Mouse (Mus musculus): ENCODE results near the gene Myt1. TPM values are rescaled to one million over a fixed set of nuclear protein-coding genes. Genes with fewer than 3 reads are reported as not detected.

The Myt1 gene
- polyA plus RNA-seq, 1 experiment from 2014 or later, result 0.19 TPM

DNA sequence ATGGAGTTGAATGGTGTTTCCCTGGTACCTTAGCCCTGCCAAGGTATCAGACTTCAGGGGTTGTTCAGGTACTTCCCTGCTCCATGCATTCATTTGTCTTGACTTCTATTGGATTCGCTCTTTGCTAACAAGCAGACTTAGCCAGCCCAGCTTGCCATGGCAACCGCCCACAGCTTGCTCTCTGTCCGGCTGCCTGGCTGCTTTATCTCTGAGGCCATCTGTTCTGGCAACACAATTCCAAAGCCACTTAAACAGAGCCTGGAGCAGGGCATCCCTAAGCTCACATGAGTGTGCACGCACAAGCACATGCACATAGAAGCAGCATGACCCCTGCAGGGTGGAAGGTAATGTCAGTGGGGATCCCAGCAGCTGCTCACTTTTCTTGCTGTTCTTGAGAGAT lies 4.1 kb upstream of the Myt1 start:
- no peak overlapping the region for H3K4me2 ChIP-seq

DNA sequence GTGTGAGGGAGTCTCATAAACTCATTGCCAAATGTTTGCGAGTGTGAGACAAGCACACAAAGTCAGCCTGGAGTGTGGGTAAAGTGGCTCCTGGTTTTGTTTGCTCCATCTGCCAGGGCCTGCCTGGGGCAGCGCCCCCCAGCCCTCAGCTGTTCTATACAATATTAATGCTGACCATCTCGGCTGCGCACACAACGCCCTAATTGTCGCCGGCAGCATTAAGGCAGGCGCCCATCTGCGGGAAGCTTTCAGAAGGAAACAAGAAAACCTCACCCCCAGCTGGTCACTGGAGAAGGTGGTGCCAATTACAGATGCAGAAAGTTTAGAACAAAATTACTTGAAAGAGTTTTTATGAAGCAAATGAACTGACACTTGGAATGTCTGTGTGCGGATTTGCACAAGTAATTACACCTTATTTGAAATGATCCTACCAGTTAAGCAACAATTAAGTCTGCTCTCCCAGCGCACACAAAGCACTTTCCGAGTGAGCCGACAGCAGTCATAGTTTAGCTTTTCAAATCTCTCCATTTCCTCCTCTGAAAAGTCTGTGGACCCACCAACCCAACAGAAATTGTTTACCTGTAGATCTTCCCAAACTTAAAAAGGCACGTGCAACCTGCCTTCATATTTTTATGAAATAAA lies 875 bp downstream of the Myt1 start:
- Histone ChIP-seq H3K9ac (no peak overlapping the region), H3K27ac (no peak overlapping the region), H3K27me3 (no peaks in the 10 kb centered on the region), H3K4me2 (no peak overlapping the region), H3K9me3 (no peaks in the 10 kb centered on the region), H3K36me3 (no peaks in the 10 kb centered on the region), H3K4me3 (no peak overlapping the region), H3K4me1 (no peaks in the 10 kb centered on the region)
- no peak for ATAC-seq (ENCODE audit: borderline replicate concordance, extremely low read depth, low FRiP score, low TSS enrichment)
- 37% methylated on average over 14 of the region's 14 CpGs for WGBS

More for the DNA sequence above, 4.1 kb upstream of the Myt1 start:
- Histone ChIP-seq H3K27ac (no peak overlapping the region), H3K4me1 (no peaks in the 10 kb centered on the region), H3K9ac (no peak overlapping the region), H3K9me3 (no peaks in the 10 kb centered on the region), H3K27me3 (no peaks in the 10 kb centered on the region), H3K36me3 (no peaks in the 10 kb centered on the region), H3K4me3 (no peak overlapping the region)
- WGBS, result 20% methylated on average over 4 of the region's 4 CpGs
- no peak for ATAC-seq (ENCODE audit: borderline replicate concordance, extremely low read depth, low FRiP score, low TSS enrichment)

DNA sequence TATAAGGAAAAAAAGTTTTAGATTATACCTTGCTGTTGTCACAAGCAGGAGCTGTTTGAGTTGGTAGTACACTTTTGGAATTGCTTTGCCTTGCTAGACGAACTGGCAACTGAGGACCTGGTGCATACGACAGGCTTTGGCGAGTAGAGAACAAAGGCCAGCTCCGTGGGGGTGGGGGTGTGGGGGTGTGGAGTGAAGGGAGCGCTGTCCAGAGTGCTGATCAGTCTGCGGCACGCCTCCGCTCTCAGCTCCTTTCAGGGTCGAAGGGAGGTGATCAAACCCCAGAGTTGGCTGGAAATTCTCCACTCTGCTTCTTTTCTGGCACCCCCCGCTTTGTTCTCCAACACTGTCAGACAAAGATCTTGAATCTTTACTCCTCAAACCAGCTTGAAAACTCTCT lies 1.5 kb downstream of the Myt1 start:
- Histone ChIP-seq H3K27me3 (no peaks in the 10 kb centered on the region), H3K36me3 (no peaks in the 10 kb centered on the region), H3K4me2 (no peak overlapping the region), H3K9ac (no peak overlapping the region), H3K9me3 (no peaks in the 10 kb centered on the region), H3K4me1 (no peaks in the 10 kb centered on the region), H3K4me3 (no peak overlapping the region), H3K27ac (no peak overlapping the region)
- 2% methylated on average over 10 of the region's 10 CpGs for WGBS
- no peak for ATAC-seq (ENCODE audit: borderline replicate concordance, extremely low read depth, low FRiP score, low TSS enrichment)

DNA sequence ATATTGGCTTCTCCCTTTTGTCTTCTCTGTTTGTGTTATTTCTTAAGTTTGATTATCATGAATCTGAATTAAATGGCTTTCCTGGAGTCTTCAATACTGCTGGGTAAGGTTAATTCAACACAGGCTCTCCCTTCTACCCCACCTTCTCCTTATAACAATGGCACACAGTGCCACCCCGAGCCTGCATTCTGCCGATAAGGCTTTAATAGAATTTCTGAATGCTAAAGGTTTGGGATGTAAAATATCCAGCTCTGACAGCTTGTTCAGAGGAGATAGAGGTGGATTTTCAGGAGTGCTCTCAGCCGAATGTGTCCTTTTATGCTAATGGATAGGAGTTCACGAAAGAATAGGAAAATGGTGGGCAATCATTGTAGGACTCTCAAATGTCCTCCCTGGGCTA lies 2.1 kb downstream of the Myt1 start:
- Histone ChIP-seq H3K36me3 (no peaks in the 10 kb centered on the region), H3K27ac (no peak overlapping the region), H3K4me1 (no peaks in the 10 kb centered on the region), H3K9ac (no peak overlapping the region), H3K9me3 (no peaks in the 10 kb centered on the region), H3K27me3 (no peaks in the 10 kb centered on the region), H3K4me3 (no peak overlapping the region), H3K4me2 (no peak overlapping the region)
- WGBS, result 76% methylated on average over 4 of the region's 4 CpGs
- no peak for ATAC-seq (ENCODE audit: borderline replicate concordance, extremely low read depth, low FRiP score, low TSS enrichment)

DNA sequence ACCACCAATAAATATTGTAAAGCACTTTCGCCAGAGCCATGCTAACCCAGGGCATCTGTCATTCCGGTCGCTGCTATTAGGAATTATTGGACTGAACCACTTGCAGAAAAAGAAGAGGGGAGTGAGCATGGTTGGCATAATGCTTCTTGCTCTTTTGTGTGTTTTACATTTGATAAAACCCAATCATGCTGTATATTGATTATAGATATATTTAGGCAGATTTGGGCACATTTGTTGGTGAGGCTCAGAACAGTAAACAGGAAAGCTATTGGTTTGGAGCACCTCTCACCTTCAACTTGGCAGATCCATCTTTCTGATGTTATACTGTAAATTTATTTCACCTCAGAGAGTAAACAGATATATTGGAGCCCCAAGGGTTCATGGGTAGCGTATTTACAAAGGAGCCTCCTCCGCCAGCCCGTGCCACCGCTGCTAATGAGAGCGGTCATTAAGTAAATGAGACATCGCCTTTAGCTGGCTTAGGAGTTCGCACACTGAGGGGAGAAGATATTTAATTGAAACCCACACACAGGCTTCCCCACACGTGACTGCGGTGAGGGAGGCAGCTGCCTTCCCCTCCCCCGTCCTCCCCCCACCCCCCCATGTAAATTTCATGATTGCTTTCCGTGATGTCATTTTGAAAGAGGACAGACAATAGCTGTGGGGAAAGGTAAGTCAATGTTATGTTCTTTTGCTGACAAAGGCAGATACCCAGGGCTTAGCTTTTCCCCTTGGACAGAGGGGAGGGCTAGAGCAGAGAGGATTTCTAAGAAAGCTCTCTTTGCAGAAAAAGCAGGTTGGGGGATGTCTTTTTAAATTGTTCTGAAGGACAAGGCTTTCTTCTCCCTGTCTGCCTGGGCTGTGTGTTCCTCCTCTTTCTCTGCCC lies 3.8 kb downstream of the Myt1 start:
- H3K4me1 ChIP-seq, result no peaks in the 10 kb centered on the region
- no peak for ATAC-seq (ENCODE audit: borderline replicate concordance, extremely low read depth, low FRiP score, low TSS enrichment)
- H3K9ac ChIP-seq, result no peak overlapping the region
- no peak overlapping the region for H3K4me3 ChIP-seq
- H3K36me3 ChIP-seq, result no peaks in the 10 kb centered on the region
- H3K9me3 ChIP-seq, result no peaks in the 10 kb centered on the region
- no peaks in the 10 kb centered on the region for H3K27me3 ChIP-seq
- no peak overlapping the region for H3K27ac ChIP-seq
- 50% methylated on average over 14 of the region's 14 CpGs for WGBS
- H3K4me2 ChIP-seq, result no peak overlapping the region

DNA sequence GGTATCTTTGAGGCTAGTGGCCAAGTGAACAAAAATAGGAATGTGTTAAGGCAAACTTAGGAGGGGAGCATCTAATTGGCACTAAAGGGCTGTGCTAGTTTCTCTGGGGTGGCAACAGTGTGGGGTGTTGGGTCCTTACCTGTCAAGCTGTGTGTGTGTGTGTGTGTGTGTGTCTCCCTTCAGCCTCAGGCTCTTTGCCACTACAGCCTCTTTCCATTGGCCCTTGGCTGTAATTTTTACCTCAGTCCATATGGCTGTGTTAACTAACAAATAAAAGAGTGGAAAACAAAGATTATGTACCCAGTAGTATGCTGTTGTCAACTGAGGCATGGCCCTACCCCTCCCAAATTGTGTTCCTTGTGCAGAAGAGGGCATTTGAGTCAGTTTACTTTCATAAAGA lies 5.3 kb downstream of the Myt1 start:
- no peak overlapping the region for H3K27ac ChIP-seq
- H3K9me3 ChIP-seq, result no peaks in the 10 kb centered on the region
- H3K9ac ChIP-seq, result no peak overlapping the region
- no peak overlapping the region for H3K4me3 ChIP-seq
- no peak for ATAC-seq (ENCODE audit: borderline replicate concordance, extremely low read depth, low FRiP score, low TSS enrichment)
- H3K27me3 ChIP-seq, result no peaks in the 10 kb centered on the region
- H3K36me3 ChIP-seq, result no peaks in the 10 kb centered on the region
- H3K4me1 ChIP-seq, result no peaks in the 10 kb centered on the region
- no peak overlapping the region for H3K4me2 ChIP-seq

- no peak for ATAC-seq (ENCODE audit: borderline replicate concordance, extremely low read depth, low FRiP score, low TSS enrichment)
- no peak overlapping the region for H3K9ac ChIP-seq
- H3K27ac ChIP-seq, result no peak overlapping the region
- 81% methylated on average over 2 of the region's 2 CpGs for WGBS
- no peaks in the 10 kb centered on the region for H3K9me3 ChIP-seq
- H3K4me2 ChIP-seq, result no peak overlapping the region
- no peak overlapping the region for H3K4me3 ChIP-seq
- H3K4me1 ChIP-seq, result no peaks in the 10 kb centered on the region
- no peaks in the 10 kb centered on the region for H3K27me3 ChIP-seq
- H3K36me3 ChIP-seq, result no peaks in the 10 kb centered on the region
Measured at GRCm38 (mm10) chr2:181769397-181769796, 6.3 kb downstream of the Myt1 start.

GRCm38 (mm10) chr2:181773203-181773602 lies 10.1 kb downstream of the Myt1 start:
- Histone ChIP-seq H3K36me3 (no peaks in the 10 kb centered on the region), H3K9ac (no peak overlapping the region), H3K27me3 (no peaks in the 10 kb centered on the region), H3K27ac (no peak overlapping the region), H3K9me3 (no peaks in the 10 kb centered on the region), H3K4me3 (no peak overlapping the region), H3K4me1 (no peaks in the 10 kb centered on the region), H3K4me2 (no peak overlapping the region)
- no peak for ATAC-seq (ENCODE audit: borderline replicate concordance, extremely low read depth, low FRiP score, low TSS enrichment)
- WGBS, result 71% methylated on average over 2 of the region's 2 CpGs

GRCm38 (mm10) chr2:181775786-181776185 lies 12.7 kb downstream of the Myt1 start:
- Histone ChIP-seq H3K4me1 (no peaks in the 10 kb centered on the region), H3K9me3 (no peaks in the 10 kb centered on the region), H3K27me3 (no peaks in the 10 kb centered on the region), H3K4me2 (no peak overlapping the region), H3K27ac (no peak overlapping the region), H3K9ac (no peak overlapping the region), H3K36me3 (no peaks in the 10 kb centered on the region), H3K4me3 (no peak overlapping the region)
- ATAC-seq (ENCODE audit: borderline replicate concordance, extremely low read depth, low FRiP score, low TSS enrichment), result no peak
- WGBS, result 80% methylated on average over 1 of the region's 1 CpGs

DNA sequence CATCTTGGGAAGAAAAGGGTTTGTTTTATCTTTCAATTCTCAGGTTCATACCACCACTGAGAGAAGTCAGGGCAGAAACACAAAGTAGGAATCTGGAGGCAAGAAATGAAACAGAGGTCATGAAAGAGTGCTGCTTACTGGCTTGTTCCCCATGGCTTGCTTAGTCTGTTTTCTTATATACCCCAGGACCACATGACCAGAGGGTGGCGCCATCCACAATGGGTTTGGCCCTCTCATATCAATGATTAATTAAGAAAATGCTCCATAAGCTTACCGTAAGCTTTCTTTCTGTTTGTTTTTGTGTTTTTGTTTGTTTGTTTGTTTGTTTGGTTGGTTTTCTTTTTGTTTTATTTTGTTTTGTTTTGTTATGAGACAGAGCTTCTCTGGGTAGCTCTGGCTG lies 14.6 kb downstream of the Myt1 start:
- H3K9ac ChIP-seq, result no peak overlapping the region
- H3K4me1 ChIP-seq, result no peaks in the 10 kb centered on the region
- no peak overlapping the region for H3K27ac ChIP-seq
- H3K4me3 ChIP-seq, result no peak overlapping the region
- H3K36me3 ChIP-seq, result no peaks in the 10 kb centered on the region
- H3K4me2 ChIP-seq, result no peak overlapping the region
- ATAC-seq (ENCODE audit: borderline replicate concordance, extremely low read depth, low FRiP score, low TSS enrichment), result no peak
- WGBS, result 44% methylated on average over 2 of the region's 2 CpGs
- no peaks in the 10 kb centered on the region for H3K9me3 ChIP-seq
- no peaks in the 10 kb centered on the region for H3K27me3 ChIP-seq

DNA sequence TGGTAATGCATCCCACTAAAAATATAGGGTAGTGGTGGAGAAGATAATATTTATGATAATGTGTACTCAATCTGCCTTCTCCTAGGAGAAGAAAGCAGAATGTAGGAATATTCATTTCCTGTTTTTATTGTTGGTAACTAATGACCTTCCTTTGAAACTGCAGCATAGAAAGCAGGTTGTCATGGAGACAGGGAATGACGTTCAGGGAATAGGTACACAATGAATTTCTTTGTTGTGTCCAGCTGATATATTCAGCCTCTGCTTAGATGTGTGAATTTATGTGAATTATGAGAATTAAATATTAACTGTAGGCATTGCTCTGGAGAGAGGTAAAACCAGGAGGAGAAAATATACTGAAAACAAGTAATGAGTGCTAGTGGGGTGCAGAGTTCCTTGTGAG lies 18.3 kb downstream of the Myt1 start:
- no peak overlapping the region for H3K9ac ChIP-seq
- H3K4me1 ChIP-seq, result no peaks in the 10 kb centered on the region
- no peaks in the 10 kb centered on the region for H3K9me3 ChIP-seq
- no peaks in the 10 kb centered on the region for H3K36me3 ChIP-seq
- H3K27me3 ChIP-seq, result no peaks in the 10 kb centered on the region
- WGBS, result 26% methylated on average over 1 of the region's 1 CpGs
- no peak for ATAC-seq (ENCODE audit: borderline replicate concordance, extremely low read depth, low FRiP score, low TSS enrichment)
- H3K4me3 ChIP-seq, result no peak overlapping the region
- no peak overlapping the region for H3K4me2 ChIP-seq
- no peak overlapping the region for H3K27ac ChIP-seq

GRCm38 (mm10) chr2:181787852-181788251 lies 24.7 kb downstream of the Myt1 start:
- no peaks in the 10 kb centered on the region for H3K36me3 ChIP-seq
- no peak overlapping the region for H3K4me3 ChIP-seq
- ATAC-seq (ENCODE audit: borderline replicate concordance, extremely low read depth, low FRiP score, low TSS enrichment), result no peak
- no peaks in the 10 kb centered on the region for H3K9me3 ChIP-seq
- 65% methylated on average over 5 of the region's 5 CpGs for WGBS
- no peak overlapping the region for H3K27ac ChIP-seq
- H3K4me1 ChIP-seq, result no peaks in the 10 kb centered on the region
- H3K4me2 ChIP-seq, result no peak overlapping the region
- no peaks in the 10 kb centered on the region for H3K27me3 ChIP-seq
- no peak overlapping the region for H3K9ac ChIP-seq
